8 mouse cellular contexts compared by ENCODE assay signal in genomic region chr5:92499378-92499777, GRCm38 (mm10). TPM values are rescaled to one million over a fixed set of nuclear protein-coding genes. Genes with fewer than 3 reads are reported as not detected.
DNase-seq lines count a peak whose midpoint lies in the region; ATAC-seq and TF ChIP-seq lines count a peak whose summit lies in the region.
"Had no signal": no experiment of that assay in that cellular context is flagged by ENCODE, and none has a peak within 500 bp of the region (broad histone marks: within the 10 kb centered on the region; RNA-seq: fewer than 3 reads in every experiment).

No protein-coding gene starts in this region.

- no peak for TF ChIP-seq CTCF in liver, adult 2 months (IDR thresholded peaks at IDR 0.05; ENCODE audit: low read depth, low read length)

- H3K9ac ChIP-seq in liver, adult 2 months (ENCODE audit: low read depth, low read length), result no peak overlapping the region
- no peak overlapping the region for H3K9ac ChIP-seq in liver, embryonic 11.5 days (ENCODE audit: low read depth, low read length)
- no peak overlapping the region for H3K9ac ChIP-seq in ES-E14 (ENCODE audit: insufficient read depth, low read depth, low read length, poor library complexity, severe bottlenecking)
- H3K9ac ChIP-seq in embryonic facial prominence, embryonic 13.5 days, result 0 out of 2 replicates have a peak overlapping the region, but pooled peaks have one; percentile 6

- intact Hi-C loops in left cerebral cortex, postnatal 25 days (cut with DNase I), result no loop called here

- in situ Hi-C loops in ES-E14 (cut with MboI; ENCODE audit: low sequenced_read_pairs in 2 of 2, unreplicated experiment in 2 of 2), result no loop called here

- peaks cover 8% of the 10 kb centered on the region for H3K36me3 ChIP-seq in liver, adult 2 months (ENCODE audit: control insufficient read depth, insufficient read depth, low read length)
- H3K36me3 ChIP-seq in liver, embryonic 11.5 days (ENCODE audit: control insufficient read depth, insufficient read depth, low read length), result no peaks in the 10 kb centered on the region
- H3K36me3 ChIP-seq in ES-E14 (ENCODE audit: control insufficient read depth, insufficient read depth, low read length, poor library complexity, severe bottlenecking), result 0 out of 2 replicates have a peak, but pooled peaks cover 1% of the 10 kb centered on the region
- H3K36me3 ChIP-seq in embryonic facial prominence, embryonic 13.5 days, result no peaks in the 10 kb centered on the region

- no peak overlapping the region for H3K4me3 ChIP-seq in liver, adult 2 months (ENCODE audit: insufficient read depth, low read depth, low read length)
- H3K4me3 ChIP-seq in liver, embryonic 11.5 days (ENCODE audit: low read depth, low read length), result no peak overlapping the region
- H3K4me3 ChIP-seq in ES-E14 (ENCODE audit: insufficient read depth in 1 of 2, low read depth in 1 of 2, low read length in 2 of 2, poor library complexity in 1 of 2, severe bottlenecking in 1 of 2), result no peak overlapping the region
- H3K4me3 ChIP-seq in embryonic facial prominence, embryonic 13.5 days, result no peak overlapping the region

- no peaks in the 10 kb centered on the region for H3K9me3 ChIP-seq in liver, embryonic 11.5 days (ENCODE audit: control insufficient read depth, low read length)
- no peaks in the 10 kb centered on the region for H3K9me3 ChIP-seq in ES-E14 (ENCODE audit: control insufficient read depth, insufficient read depth, low read depth, low read length)
- no peaks in the 10 kb centered on the region for H3K9me3 ChIP-seq in embryonic facial prominence, embryonic 13.5 days

- H3K27ac ChIP-seq in liver, adult 2 months (replicated peaks; ENCODE audit: insufficient read depth, low read depth, low read length), result peak overlapping the region; percentile 61
- H3K27ac ChIP-seq in liver, embryonic 11.5 days (ENCODE audit: low read depth, low read length), result no peak overlapping the region
- peak overlapping the region; percentile 30; the same call in 1 of the 2 replicates for H3K27ac ChIP-seq in ES-E14 (ENCODE audit: insufficient read depth, low read depth, low read length, poor library complexity, severe bottlenecking)
- H3K27ac ChIP-seq in embryonic facial prominence, embryonic 13.5 days, result no peak overlapping the region

- ATAC-seq in liver, embryonic 11.5 days (replicated peaks; ENCODE audit: low FRiP score), result no peak
- no peak for ATAC-seq in embryonic facial prominence, embryonic 13.5 days (ENCODE audit: insufficient number of reproducible peaks, insufficient read depth, low FRiP score, low TSS enrichment, low read depth)

- H3K4me1 ChIP-seq in liver, adult 2 months (ENCODE audit: control insufficient read depth, insufficient read depth, low read length), result peaks cover 60% of the 10 kb centered on the region
- H3K4me1 ChIP-seq in liver, embryonic 11.5 days (replicated peaks; ENCODE audit: control insufficient read depth, insufficient read depth, low read length), result peaks cover 11% of the 10 kb centered on the region
- peaks cover 25 to 26% of the 10 kb centered on the region in 2 experiments for H3K4me1 ChIP-seq in ES-E14 (ENCODE audit: control insufficient read depth in 2 of 2, insufficient read depth in 2 of 2, low read length in 2 of 2, poor library complexity in 1 of 2)
- peaks cover 34% of the 10 kb centered on the region for H3K4me1 ChIP-seq in embryonic facial prominence, embryonic 13.5 days

- no peaks in the 10 kb centered on the region for H3K27me3 ChIP-seq in liver, adult 2 months (ENCODE audit: control insufficient read depth, insufficient read depth, low read length)
- no peaks in the 10 kb centered on the region for H3K27me3 ChIP-seq in liver, embryonic 11.5 days (replicated peaks; ENCODE audit: control insufficient read depth, insufficient read depth, low read length)
- H3K27me3 ChIP-seq in embryonic facial prominence, embryonic 13.5 days, result no peaks in the 10 kb centered on the region

- TF ChIP-seq POLR2A in liver, adult 2 months (IDR thresholded peaks at IDR 0.05; ENCODE audit: extremely low read depth, insufficient read depth, low read length), result no peak

- WGBS in liver, adult 2 months, result 53% methylated on average over 3 of the region's 3 CpGs
- 29% methylated on average over 3 of the region's 3 CpGs for WGBS in liver, embryonic 11.5 days
- 35% methylated on average over 3 of the region's 3 CpGs for whole genome bisulfite sequencing in embryonic facial prominence, embryonic 13.5 days

- H3K4me2 ChIP-seq in liver, embryonic 11.5 days, result no peak overlapping the region
- no peak overlapping the region for H3K4me2 ChIP-seq in embryonic facial prominence, embryonic 13.5 days

- H3K79me2 ChIP-seq in liver, adult 2 months (ENCODE audit: control insufficient read depth, insufficient read depth, low read length), result peaks cover 53% of the 10 kb centered on the region

- DNase-seq in liver, adult 2 months (ENCODE audit: extremely low read depth, low read depth, low spot score), result no peak
- no peak for DNase-seq in liver, embryonic 11.5 days (ENCODE audit: low spot score)
- no peak for DNase-seq in ES-E14 (ENCODE audit: low read depth, low spot score)
- peak; percentile 65 for DNase-seq in naive thymus-derived CD4-positive, alpha-beta T cell, adult 2 months (ENCODE audit: low read depth)
- DNase-seq in cerebellum, adult 11-12 months, result no peak
- DNase-seq in left cerebral cortex, postnatal 25 days (ENCODE audit: low spot score in 2 of 2), result no peak

TF ChIP-seq in ES-E14, 5 proteins besides CTCF, POLR2A, EP300 and RAD21:
- TF ChIP-seq ZC3H11A (IDR thresholded peaks at IDR 0.05; ENCODE audit: borderline replicate concordance, low read depth, low read length) (no peak), ZNF384 (IDR thresholded peaks at IDR 0.05; ENCODE audit: low read depth, low read length) (no peak), MAFK (IDR thresholded peaks at IDR 0.05; ENCODE audit: insufficient read depth, low read depth, low read length) (no peak), CHD2 (IDR thresholded peaks at IDR 0.05; ENCODE audit: low read depth, low read length) (no peak), HCFC1 (IDR thresholded peaks at IDR 0.05; ENCODE audit: borderline replicate concordance, insufficient read depth, low read length) (no peak)
TF ChIP-seq in ES-E14: peak in this region for 0.

RNA-seq across cellular contexts. Expression of gene Scarb2, which starts 7.3 kb away (rescaled TPM):
- 112 and 122 TPM in 2 replicates for total RNA-seq in liver, adult 2 months (2014; rRNA removed)
- polyA plus RNA-seq in liver, adult 2 months (2012; rRNA removed), result 28.5 and 32.4 TPM in 2 replicates
- polyA plus RNA-seq in liver, embryonic 11.5 days (2014; fragmentation: Nextera tagmentation; extraction: Ambion mirVana), result 5.7 and 7.0 TPM in 2 replicates
- 39.0 and 89.0 TPM in 2 replicates for total RNA-seq in ES-E14 (2012; rRNA removed)
- polyA plus RNA-seq in embryonic facial prominence, embryonic 13.5 days (2015; fragmentation: Nextera tagmentation; extraction: Ambion mirVana), result 7.9 and 9.0 TPM in 2 replicates
- total RNA-seq in left cerebral cortex, postnatal 25 days (2021), result 10 to 100 TPM; 81.9 to 84.5 TPM

RNA-seq across cellular contexts. Expression of gene Fam47e, which starts 55.5 kb away (rescaled TPM):
- total RNA-seq in liver, adult 2 months (2014; rRNA removed), result 30.3 and 36.6 TPM in 2 replicates
- polyA plus RNA-seq in liver, adult 2 months (2012; rRNA removed), result 9.5 and 9.8 TPM in 2 replicates
- polyA plus RNA-seq in liver, embryonic 11.5 days (2014; fragmentation: Nextera tagmentation; extraction: Ambion mirVana), result 0.38 and 0.52 TPM in 2 replicates
- not detected in 2 replicates for total RNA-seq in ES-E14 (2012; rRNA removed)
- polyA plus RNA-seq in embryonic facial prominence, embryonic 13.5 days (2015; fragmentation: Nextera tagmentation; extraction: Ambion mirVana), result 0.32 and 0.58 TPM in 2 replicates
- under 1 TPM; 0.30 to 0.34 TPM for total RNA-seq in left cerebral cortex, postnatal 25 days (2021)
- polyA plus RNA-seq: testis, adult 2 months had no signal

Comparison
In these comparisons a context has a peak if more than half of its experiments do, and no peak if none do; other contexts are left out.
1. H3K27ac ChIP-seq: peak in liver, adult 2 months (single experiment) and ES-E14 (single experiment); none in liver, embryonic 11.5 days (single experiment) and embryonic facial prominence, embryonic 13.5 days (single experiment).
2. RNA of gene Fam47e, which starts 55.5 kb away (total RNA-seq): 30.3 to 36.6 TPM in liver, adult 2 months; 0.30 to 0.34 TPM in left cerebral cortex, postnatal 25 days and not detected in ES-E14; every median in the first group is over 10 times any median in the second.